Mouse (Mus musculus): Measurements from ENCODE around the gene Thbs1. TPM values are rescaled to one million over a fixed set of nuclear protein-coding genes. Genes with fewer than 3 reads are reported as not detected.

Gene Thbs1
- polyA plus RNA-seq (2014; fragmentation: Illumina TruSeq; extraction: RNeasy Lipid Tissue Mini Kit (QIAGEN cat#74804)) = 428 TPM

DNA sequence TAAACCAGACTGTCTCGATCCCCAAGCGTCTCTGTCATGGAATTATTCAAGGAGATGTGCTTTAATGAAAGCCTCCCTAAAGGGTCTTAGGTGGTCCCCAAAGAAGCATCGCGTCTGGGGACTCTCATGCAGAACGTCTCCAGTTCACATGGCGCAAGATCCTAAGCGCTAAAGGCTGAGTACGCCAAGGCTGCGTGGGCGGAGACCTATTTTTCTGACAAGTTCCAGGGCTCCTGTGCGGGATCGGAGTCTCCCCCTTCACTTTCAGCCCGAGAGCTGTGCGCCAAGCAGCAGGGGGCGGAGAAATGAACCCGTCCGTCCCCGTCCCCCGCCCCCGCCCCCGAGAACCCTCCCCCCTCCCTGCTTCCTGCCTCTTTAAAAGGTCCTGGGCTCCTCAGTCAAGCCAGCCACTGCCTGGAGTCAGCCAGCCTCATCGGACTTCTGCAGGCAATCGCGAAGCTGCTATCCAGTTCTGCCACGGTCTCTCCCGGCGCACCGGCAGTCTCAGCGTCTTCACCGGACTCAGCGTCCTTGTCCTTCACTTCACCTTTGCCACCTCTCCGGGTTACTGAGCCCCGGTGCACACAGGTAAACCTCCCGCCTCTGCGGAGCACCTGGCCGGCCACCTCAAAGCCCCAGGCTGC, at the start of gene Thbs1:
Gene Thbs1 (plus strand): TSS at position 389 of the 644 bp plus-strand sequence.

Other genes with a start within 250 kb of the Thbs1 start
- gene Fsip1, start 145.1 kb downstream of the Thbs1 start, polyA plus RNA-seq (2014; fragmentation: Illumina TruSeq; extraction: RNeasy Lipid Tissue Mini Kit (QIAGEN cat#74804)) = 2.7 TPM

Data from ovary, adult 10 weeks (tissue).